In genomic region chr2:28204167-28204566, GRCm38 (mm10) we compare ENCODE assay signal across 8 mouse cellular contexts. TPM values are rescaled to one million over a fixed set of nuclear protein-coding genes. Genes with fewer than 3 reads are reported as not detected.
A peak's percentile ranks its signal among the peaks of the same experiment; 100 is the strongest.
DNase-seq lines count a peak whose midpoint lies in the region; ATAC-seq and TF ChIP-seq lines count a peak whose summit lies in the region.

No protein-coding gene starts in this region.

- H3K9me3 ChIP-seq in hindbrain, postnatal 0 days (ENCODE audit: low read length): no peaks in the 10 kb centered on the region

- TF ChIP-seq CTCF in hindbrain, postnatal 0 days (IDR thresholded peaks at IDR 0.05; ENCODE audit: low read depth): peak; percentile 99

- peak; percentile 63 for ATAC-seq in hindbrain, postnatal 0 days
- peak; percentile 65 for ATAC-seq in megakaryocyte-erythroid progenitor cell, adult 5-6 weeks (replicated peaks; ENCODE audit: low FRiP score, low TSS enrichment, poor library complexity, severe bottlenecking)

- no peaks in the 10 kb centered on the region for H3K36me3 ChIP-seq in hindbrain, postnatal 0 days (ENCODE audit: insufficient read depth, low read length)

- peaks cover 4% of the 10 kb centered on the region; the same call in 1 of the 2 replicates for H3K4me1 ChIP-seq in hindbrain, postnatal 0 days (ENCODE audit: insufficient read depth, low read length)

- H3K27me3 ChIP-seq in hindbrain, postnatal 0 days (ENCODE audit: insufficient read depth, low read length): no peaks in the 10 kb centered on the region

- H3K9ac ChIP-seq in hindbrain, postnatal 0 days (replicated peaks; ENCODE audit: low read length): no peak overlapping the region

- peak overlapping the region; percentile 52; the same call in 1 of the 2 replicates for H3K27ac ChIP-seq in hindbrain, postnatal 0 days

- DNase-seq in NIH3T3 (ENCODE audit: low read depth): peak; percentile 96
- DNase-seq in cerebellum, adult 8-10 months: peak; percentile 99
- DNase-seq in frontal cortex, adult 2 months (ENCODE audit: extremely low spot score in 1 of 2, low spot score in 1 of 2): peak; percentile 83 to 99
- peak; percentile 97 for DNase-seq in hindbrain, postnatal 0 days (ENCODE audit: low spot score)
- DNase-seq in left cerebral cortex, adult 8-10 months (ENCODE audit: low spot score in 2 of 2): peak; percentile 82 to 99
- peak; percentile 89 for DNase-seq in right cerebral cortex, postnatal 25 days
- DNase-seq in urinary bladder, postnatal 4 days (ENCODE audit: low spot score in 2 of 2): peak; percentile 80 to 94

- 3% methylated on average over 9 of the region's 9 CpGs for WGBS in hindbrain, postnatal 0 days

- H3K4me3 ChIP-seq in hindbrain, postnatal 0 days (ENCODE audit: low read length): no peak overlapping the region

- H3K4me2 ChIP-seq in hindbrain, postnatal 0 days (ENCODE audit: low read depth, low read length): no peak overlapping the region

RNA-seq across cellular contexts. Expression of gene Olfm1, which starts 11.4 kb away (rescaled TPM):
- polyA plus RNA-seq in frontal cortex, adult 2 months (2012; rRNA removed): 1,241 and 1,286 TPM in 2 replicates
- total RNA-seq in hindbrain, postnatal 0 days (2014; rRNA removed): 460 and 484 TPM in 2 replicates
- 346 and 367 TPM in 2 replicates for polyA plus RNA-seq in hindbrain, postnatal 0 days (2015; fragmentation: Nextera tagmentation; extraction: Ambion mirVana)
- total RNA-seq in left cerebral cortex, adult 8-10 months (2022): 1,000 to 10,000 TPM; 1,109 to 1,183 (median 1,132) TPM
- 1.7 and 4.4 TPM in 2 replicates for total RNA-seq in megakaryocyte-erythroid progenitor cell, adult 5-6 weeks (2014; fragmentation: Nextera tagmentation)
- 3.3 and 3.6 TPM in 2 replicates for total RNA-seq in megakaryocyte-erythroid progenitor cell, adult 5-6 weeks (2017)

Comparison
In these comparisons a context has a peak if more than half of its experiments do, and no peak if none do; other contexts are left out.
1. RNA of gene Olfm1, which starts 11.4 kb away (total RNA-seq): 1,109 to 1,183 TPM in left cerebral cortex, adult 8-10 months and 460 to 484 TPM in hindbrain, postnatal 0 days; 1.7 to 4.4 TPM in megakaryocyte-erythroid progenitor cell, adult 5-6 weeks; every median in the first group is over 10 times any median in the second.
2. Peak in every context shown above with its lines, with median percentiles within 50 percentile points of each other: DNase-seq.